Mouse (Mus musculus) T-helper 1 cell (primary cell): ENCODE data around the gene Bcat2.
"Not testable (repeated sequence)": the region's sequence is repeated elsewhere in the genome, so short reads cannot be mapped to it uniquely, and the experiment has no call there.

Experiments used
- in situ Hi-C: fragments of 300-600 bp; cut with MboI, MseI; formaldehyde crosslinking; loops from one replicate; pipeline ENCODE4 v1.15.1; 2025; ENCODE audit warnings: high pct_unique_total_duplicates

The Bcat2 gene

DNA sequence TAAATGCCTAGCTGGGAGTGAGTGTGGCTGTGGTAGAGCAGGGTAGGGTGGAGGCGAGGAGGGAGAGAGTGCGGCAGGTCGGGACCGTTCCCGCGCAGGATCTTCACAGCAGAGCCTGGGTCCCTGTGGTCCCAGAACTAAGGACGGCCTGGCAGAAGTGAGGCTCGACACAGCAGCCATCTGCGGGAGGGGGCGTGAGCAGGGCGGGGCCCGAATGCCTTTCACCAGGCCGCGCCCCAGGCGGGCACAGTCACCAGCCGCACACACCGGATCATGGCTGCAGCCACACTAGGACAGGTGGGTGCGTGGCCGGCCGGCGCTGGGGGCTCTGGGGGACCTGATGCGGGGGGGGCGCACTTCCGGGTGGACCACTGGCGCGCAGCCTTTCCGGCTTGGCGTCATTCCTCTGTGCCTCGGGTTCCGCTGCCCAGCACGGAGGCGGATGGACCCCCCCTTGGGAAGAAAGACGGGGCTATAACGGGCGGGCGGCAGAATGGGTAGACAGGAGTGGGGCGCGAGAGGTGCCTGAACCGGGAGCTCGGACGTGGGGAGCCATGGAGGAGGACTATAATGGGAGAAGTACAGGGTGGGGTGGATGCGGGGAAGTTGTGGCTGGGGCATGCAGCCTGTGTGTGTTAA lies at the start of gene Bcat2:
Gene Bcat2, plus strand, starts transcription at position 51 of the 639 bp plus-strand sequence.
- in situ Hi-C loops, result no loop called here

DNA sequence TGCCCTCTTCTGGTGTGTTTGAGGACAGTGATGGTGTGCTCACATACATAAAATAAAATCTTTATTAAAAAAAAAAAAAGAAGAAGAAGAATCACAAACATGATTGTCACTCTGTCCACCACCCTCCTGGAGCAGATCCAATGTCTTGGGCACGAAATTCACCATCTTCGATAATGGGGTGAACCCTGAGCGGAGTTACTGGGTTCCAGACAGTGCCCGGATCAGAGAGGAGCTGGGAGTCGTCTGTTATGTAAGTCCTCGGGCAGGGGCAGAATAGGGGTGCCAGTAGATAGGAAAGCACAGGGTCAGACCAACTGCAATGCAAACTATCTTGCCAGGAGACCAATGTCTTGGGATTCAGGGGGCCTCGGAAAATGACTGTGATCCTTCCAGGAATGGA lies 49.3 kb upstream of the Bcat2 start:
- in situ Hi-C loops, result no loop called here

DNA sequence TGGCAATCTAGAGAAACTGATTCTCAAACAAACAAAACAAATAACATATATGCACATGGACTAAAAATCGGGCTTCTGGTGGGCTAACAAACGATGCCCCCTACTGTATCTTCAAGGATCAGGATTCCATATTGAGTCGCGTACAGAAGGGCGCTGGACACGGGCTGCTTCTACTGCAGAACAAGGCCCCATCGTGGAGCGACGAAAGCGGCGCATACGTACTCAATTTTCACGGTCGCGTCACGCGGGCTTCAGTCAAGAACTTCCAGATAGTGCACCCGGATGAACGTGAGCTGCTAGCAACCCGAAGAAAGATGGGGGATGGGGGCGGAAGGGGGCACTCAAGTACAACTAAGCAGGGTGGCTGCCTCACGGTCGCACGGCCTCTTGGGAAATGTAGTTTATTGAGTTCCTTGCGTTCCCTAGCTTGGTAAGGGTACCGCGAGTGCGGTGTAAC lies 48.2 kb upstream of the Bcat2 start:
- in situ Hi-C loops, result no loop called here

DNA sequence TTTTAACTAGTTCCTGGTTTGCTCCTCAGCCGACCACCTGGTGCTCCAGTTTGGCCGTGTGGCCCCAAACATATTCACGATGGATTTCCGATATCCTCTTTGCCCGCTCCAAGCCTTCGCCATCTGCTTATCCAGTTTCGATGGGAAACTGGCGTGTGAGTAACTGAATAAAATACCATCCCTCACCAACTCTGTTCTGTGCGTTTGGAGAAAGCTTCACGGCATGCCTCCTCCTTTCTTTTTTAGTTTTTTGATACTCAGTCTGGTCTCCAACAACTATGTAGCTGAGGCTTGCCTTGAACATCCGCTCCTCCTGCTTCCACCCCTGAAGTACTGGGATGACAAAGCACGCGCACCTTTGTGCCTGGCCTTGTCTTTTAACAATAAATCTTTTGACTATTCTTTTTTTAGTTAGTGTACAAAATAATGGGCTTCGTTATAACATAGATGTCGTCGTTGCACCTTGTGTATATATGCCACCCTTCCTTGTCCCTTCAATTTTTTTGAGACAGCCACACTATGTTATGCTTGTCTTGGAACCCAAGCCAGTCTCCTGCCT lies 47.7 kb upstream of the Bcat2 start:
- in situ Hi-C loops, result no loop called here

DNA sequence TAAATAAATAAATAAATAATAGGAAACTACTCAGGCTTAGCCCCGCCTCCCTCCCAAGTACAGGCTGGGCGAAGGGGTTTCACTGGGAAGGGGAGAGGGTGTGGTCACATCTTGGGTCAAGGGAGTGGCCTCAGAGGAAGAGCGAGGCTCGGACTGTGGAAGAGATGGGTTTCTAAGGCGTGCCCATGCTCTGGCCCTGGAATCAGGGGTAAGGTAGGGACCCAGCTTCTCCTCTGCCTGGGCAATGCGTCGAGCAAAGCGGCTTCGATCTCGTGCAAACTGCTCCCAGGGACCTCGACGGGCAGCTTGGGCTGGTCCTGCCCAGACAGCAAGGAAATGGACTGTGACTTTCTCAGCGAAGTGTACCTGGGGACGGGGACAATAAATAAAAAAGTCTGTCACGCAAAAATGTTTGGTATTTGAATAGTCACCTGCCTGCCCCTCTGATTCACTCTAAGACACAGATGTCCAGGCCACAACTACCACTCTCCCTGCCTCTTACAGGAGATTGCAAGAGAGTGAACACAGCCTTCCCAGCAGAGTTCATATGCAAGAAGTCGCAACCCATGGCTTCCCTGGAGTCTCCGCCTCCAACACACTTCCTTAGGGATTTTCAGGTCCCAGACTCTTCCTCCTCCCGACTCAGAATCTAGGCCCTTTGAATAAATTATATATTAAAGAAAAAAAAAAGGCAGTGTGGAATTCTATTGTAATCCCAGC lies 46.8 kb upstream of the Bcat2 start:
- in situ Hi-C loops, result no loop called here

DNA sequence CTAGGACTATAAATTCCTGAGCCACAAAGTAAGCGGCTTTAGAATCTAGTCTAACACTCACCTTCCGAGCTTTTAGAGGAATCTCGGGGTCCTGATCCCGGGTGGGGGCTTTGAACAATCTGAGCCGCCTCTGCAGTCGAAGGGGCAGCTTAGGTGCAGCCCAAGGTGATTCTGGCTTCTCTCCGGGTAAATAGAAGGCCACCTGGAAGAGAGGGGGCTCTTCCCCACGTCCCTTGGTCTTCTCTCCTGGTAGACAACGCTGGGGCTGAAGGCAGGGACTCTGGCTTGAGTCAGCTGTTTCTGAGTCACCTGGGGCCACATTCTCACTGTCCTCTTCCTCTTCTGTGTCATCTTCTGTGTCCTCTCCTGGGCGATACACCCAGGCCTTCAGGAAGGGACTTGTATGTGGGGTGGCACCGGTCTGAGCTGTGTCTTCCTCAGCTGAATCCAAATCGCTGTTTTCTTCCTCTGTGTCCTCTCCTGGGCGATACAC lies 46.2 kb upstream of the Bcat2 start:
- in situ Hi-C loops, result no loop called here

DNA sequence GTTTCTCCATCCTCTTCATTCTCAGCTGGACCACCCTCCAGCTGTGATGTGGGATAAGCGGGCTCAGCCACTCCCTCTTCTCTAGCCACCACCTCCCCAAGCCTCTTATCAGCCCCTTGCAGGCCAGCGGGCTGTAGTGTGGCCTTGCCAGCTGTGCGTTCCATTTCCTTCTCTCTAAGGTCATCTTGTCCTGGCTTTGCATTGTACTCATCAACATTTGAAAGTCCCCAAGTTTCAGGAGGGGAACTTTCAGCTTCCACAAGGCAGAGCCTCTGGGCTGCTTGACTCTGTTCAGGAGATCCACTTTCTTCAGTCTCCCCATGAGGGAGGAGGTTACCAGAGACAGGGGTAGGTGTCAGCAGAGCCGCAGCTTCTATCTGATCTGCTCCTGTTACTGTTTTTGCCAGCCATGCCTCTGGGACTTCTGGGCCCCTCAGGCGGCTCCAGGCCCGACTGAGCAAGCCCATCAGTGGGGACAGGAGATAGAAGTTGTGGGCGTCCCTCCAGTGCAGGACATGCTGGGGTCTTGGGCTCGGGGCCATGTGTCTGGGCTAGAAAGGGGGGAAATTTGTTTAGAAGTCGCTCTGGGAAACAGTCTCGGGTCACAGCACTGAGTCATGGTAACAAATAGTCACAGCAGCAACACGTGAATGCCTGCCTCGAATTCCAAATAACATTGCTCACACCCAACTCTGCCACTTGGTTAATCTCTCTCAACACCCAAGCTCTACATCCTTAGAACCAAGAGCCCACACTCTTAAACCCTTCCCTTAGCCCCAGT lies 44.9 kb upstream of the Bcat2 start:
- in situ Hi-C loops, result no loop called here

DNA sequence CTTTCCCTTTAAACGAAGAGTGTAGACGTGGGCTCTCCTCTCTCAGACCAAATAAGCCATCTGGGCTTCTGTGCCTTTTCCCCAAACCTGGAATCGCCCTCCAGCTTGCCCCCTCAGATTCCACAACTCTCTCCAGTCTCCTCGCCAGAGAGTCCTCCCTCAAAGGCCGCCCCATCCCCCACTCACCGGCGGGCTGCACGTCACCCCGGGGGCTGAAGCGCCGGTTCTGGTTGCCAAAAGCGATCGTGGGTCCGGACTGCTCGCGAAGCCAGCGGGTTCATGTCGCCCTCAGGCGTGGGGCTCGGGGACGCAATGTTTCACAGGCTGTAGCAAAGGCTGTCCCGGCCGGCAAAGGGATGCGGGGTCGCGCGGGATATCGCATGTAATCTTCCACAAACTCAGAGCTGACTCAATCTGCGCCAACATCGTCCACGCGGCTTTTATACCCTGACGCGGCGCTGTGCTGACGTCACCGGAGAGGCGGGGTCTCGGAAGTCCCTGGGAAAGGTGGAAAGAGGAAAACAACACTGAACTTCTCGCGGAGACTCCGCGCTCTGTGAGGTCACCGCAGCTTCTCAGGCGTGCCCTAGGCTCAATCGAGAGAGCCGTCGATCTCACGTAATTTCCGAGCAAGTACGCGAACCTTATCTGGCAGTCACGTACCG lies 44.0 kb upstream of the Bcat2 start, which contains the start of the genes Ppp1r15a and Plekha4:
Gene Ppp1r15a, minus strand, starts transcription at position 460 of the 665 bp plus-strand sequence.
Gene Plekha4, plus strand, starts transcription at position 522 of the 665 bp plus-strand sequence.
- in situ Hi-C loops, result no loop called here

DNA sequence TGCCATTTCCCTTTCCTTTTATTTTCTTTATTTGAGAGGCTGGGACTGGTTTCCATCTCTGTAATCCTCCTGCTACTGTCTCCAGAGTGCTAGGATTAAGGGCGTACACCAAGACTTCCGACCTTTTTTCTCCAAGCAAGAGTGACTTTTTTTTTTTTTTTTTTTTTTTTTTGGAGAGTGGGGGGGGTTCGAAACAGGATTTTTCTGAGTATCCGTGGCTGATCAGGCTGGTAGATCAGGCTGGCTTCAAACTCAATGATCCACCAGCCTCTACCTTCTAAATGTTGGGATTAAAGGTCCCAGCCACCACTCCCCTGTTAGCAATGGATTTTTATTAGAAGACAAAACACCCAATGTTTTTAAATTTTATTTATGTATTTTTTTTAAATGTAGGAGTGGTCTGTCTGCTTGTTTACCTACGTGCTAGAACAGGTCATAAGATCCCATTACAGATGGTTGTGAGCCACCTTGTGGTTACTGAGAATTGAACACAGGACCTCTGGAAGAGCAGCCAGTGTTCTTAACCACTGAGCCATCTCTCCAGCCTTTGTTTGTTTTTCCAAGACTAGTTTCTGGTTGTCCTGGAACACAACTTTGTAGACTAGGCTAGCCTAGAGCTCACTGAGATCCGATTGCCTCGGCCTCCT lies 43.4 kb upstream of the Bcat2 start:
- in situ Hi-C loops, result no loop called here

DNA sequence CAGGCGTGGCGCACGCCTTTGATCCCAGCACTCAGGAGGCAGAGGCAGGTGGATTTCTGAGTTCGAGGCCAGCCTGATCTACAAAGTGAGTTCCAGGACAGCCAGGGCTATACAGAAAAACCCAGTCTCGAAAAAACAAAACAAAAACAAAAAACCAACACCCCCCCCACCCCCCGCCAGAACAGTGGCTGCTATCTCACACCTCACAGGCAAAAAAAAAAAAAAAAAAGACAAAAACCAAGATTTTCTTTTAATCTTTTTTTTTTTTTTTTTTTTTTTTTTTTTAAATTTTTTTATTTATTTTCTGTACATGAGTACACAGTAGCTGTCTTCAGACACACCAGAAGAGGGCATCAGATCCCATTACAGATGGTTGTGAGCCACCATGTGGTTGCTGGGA lies 42.8 kb upstream of the Bcat2 start:
- in situ Hi-C loops, result not testable (repeated sequence)

DNA sequence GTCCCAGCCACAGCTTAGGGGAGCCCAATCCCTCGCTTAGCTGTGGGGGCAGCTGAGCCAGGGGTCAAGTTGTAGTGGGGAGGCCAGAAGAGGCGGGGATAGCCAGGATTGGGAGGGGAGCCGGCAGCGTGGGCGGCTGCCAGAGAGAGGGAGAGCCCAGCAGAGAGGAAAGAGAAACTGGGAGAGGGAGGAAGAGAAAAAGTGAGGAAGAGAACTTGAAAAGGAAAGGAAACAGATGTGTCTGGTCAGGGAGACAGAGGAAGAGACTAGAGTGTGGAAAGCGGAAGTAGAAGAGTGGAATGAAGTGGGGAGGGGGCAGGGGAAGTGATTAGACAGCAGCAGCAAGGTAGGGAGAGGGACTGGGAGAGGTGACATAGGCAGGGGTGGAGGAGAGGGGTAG lies 40.5 kb upstream of the Bcat2 start:
- in situ Hi-C loops, result no loop called here

DNA sequence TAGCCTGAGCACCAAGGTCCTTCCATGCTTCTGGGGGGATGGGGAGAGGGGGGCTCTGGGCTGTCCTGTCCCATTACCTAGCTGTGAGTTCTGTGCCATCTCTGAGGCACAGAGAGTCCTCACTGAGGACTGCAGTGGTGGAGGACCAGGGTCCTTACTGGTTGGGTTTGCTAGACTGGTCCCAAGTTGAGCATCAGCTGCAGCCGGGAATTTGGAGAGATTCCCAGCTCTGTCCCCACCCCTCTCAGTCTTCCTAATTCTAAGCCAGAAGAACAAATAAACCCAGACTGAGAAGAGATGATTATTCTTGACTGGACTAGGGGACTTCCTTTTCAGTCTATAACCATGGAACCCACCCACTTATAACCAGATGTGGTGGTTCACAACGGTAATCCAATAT lies 39.3 kb upstream of the Bcat2 start:
- in situ Hi-C loops, result no loop called here

DNA sequence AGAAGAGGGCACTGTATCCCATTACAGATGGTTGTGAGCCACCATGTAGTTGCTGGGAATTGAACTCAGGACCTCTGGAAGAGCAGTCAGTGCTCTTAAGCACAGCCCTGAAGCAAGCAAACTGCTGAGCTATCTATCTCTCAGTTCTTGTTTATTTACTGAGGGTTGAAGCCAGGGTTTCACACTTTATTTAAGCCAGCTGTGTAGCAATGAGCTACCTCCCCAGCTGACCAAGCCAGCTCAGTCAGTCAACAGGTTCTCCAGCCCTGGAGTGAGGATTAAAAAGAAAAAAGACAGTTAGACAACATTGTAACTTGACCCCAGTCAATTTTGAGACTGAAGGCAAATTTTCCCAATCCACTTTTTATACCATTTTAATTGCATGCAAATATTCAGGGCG lies 34.3 kb upstream of the Bcat2 start:
- in situ Hi-C loops, result no loop called here

DNA sequence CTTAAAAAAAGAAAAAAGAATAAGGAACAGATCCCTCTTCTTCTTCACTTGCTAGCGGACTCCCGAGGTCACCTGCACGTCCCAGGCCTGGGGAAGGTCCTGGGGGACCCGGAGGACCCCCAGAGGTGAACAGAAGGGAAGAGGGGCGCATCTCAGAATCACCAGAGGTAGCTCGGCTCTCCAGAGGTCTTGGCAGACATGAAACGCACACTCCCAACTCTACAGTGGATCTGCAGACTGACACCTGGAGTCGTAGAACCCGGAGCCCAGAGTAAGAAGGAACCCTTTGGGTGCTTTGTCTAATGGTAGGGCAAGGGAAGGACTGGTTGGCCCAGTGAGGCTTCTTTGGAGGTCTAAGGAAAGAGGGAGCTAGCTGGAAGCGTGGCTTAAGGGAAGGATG lies 32.4 kb upstream of the Bcat2 start:
- in situ Hi-C loops, result no loop called here

DNA sequence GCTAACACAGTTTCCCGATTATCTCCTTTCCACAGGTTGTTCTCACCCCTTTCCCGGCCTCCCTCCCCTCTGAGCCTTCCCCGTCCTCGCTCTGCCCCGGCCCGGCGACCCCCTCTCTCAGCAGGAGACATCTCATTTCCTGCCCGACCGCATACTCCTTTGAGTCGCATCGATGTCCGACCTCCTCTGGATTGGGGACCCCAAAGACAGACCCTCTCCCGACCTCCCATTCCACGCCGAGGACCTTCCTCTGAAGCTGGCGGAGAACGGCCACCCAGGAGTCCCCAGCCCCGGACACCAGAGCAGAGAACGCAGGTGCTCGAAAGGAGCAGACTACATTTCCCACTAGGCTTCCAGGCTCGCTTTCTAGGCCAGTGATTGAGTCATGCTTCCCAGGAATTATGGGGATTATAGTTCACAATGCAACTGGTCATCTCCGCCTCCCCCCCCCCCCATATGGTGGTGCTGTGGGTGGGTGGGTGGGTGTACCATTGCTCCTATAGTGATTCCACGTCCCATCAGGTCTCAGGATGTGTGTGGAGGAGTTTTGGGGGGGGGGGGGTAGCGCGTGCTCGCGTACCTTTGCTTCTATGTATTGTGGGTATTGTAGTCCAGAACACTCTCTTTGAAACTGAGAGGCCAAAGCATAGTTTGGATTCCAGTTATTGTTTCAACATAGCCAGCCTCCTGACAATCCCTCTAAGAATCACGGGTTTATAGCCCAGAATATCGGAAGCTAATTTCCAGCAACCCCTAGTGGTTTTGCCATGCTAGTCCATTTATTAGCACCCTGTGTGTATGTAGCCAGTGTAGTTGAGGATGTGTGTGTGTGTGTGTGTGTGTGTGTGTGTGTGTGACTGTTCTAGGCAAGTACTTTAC lies 31.6 kb upstream of the Bcat2 start:
- in situ Hi-C loops, result no loop called here

DNA sequence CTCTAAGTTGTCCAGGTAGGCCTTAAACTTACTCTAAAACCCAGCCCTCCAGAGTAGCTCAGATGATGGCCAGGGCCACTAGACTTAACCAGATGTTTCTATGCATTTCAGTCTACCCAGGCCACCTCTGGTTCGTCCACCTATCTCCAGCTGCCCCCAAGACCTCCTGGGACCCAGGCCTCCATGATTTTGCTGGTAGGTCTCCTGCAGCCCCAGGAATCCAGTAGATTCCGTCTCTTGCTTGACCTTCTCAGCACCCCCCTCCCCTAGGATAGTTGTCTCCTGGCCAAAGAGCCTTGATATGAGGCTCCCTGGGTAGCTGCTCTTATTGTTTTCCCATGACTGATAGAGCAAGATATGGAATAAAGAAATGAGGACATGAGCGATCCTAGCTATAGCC lies 30.9 kb upstream of the Bcat2 start:
- in situ Hi-C loops, result no loop called here

DNA sequence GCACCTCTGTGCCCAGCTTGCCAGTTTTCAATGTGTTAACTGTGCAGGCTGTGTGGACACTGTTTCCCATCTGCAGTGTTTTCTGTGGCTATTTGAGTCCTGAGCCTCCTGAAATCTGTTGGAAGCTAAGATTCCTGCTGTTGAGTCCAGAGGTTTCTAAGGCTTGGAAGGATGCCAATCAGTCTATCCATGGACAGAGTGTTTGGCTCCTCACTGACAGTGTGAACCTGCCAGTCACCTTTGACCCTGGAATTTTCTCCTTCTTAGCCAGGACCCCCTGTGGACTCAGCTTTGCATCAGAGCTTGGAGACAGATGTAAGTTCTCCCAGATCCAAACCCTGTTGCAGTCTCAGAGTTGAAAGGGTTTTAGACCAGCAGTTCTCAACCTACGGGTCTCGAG lies 29.7 kb upstream of the Bcat2 start:
- in situ Hi-C loops, result no loop called here

DNA sequence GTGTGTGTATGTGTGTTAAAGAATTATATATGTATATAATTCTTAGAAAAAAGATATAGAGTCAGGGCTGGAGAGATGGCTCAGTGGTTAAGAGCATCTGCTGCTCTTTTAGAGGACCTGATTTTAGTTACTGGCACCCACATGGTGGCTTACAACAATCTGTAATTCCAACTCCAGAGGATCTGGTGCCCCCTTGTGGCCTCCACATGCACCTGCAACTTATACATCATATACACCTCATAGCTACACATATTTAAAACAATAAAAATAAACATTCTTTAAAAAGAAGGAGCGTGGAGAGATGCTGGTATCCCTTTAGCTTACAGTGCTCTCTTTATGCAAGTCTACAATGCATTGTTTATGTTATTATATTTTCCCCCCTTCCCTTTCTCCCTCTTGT lies 25.4 kb upstream of the Bcat2 start:
- in situ Hi-C loops, result no loop called here

DNA sequence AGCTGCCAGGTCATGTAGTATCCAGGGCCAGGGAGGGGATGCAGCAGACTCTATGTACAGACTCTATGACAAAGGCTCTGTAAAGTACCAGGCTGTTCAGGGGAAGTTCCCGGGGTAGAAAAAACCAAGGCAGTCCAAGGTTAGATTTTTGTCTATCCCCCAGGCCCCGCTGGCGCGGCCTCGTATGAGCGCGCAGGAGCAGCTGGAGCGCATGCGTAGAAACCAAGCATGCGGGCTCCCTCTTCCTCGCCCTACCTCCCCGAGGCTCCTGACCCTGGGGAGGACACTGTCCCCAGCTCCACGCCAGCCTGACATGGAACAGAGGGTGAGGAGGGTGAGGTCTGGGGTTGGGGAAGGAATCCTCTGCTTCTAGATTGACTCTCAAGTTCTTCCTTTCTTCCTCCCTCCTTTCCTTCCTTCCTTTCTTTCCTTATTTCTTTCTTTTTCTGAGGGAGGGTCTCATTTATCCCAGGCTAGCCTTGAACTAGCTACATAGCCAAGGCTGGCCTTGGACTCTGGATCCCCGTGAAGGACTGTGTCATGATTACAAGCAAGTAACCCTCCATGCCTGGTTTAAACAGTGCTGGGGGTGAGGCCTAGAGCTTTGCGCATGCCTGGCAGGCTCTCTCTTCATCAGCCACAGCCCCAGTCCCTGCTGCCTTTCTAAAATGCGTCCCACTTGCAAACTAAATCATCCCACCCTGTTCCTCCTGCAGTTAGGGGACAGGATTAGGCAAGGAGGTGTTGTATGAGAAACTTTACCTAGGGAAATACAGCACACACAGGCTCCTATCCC lies 20.1 kb upstream of the Bcat2 start:
- in situ Hi-C loops, result no loop called here
